Mouse (Mus musculus) left cerebral cortex, postnatal 36 days (tissue): Measurements from ENCODE around the gene Pltp. TPM values are rescaled to one million over a fixed set of nuclear protein-coding genes. Genes with fewer than 3 reads are reported as not detected.
"Not testable (repeated sequence)": the region's sequence is repeated elsewhere in the genome, so short reads cannot be mapped to it uniquely, and the experiment has no call there.

Experiments used
- DNase-seq, 2 experiments: peaks; one replicate each; pipeline ENCODE4 v3.0.0; 2021 to 2022; ENCODE audit warnings: low spot score in 2 of 2, mixed read lengths in 1 of 2
- intact Hi-C: fragments of 180-260 bp; cut with DNase I; formaldehyde crosslinking; loops from one replicate; pipeline ENCODE4 v1.15.1; 2025
- total RNA-seq, 2 experiments: library from RNA; stranded (reverse); gene quantifications; 2 replicates each; pipeline ENCODE4 v1.2.3; 2021

Gene Pltp
- total RNA-seq, 2 experiments from 2014 or later: 81.9 to 86.4 TPM

- peak in 1 of 2 experiments; percentile 24 for DNase-seq
- intact Hi-C loops: no loop called here
Measured at GRCm38 (mm10) chr2:164821060-164821459, 36.5 kb downstream of the Pltp start.

GRCm38 (mm10) chr2:164817703-164818102 lies 39.8 kb downstream of the Pltp start:
- intact Hi-C loops: no loop called here
- no peak for DNase-seq

- intact Hi-C loops: no loop called here
- DNase-seq: no peak
Measured at GRCm38 (mm10) chr2:164817206-164817605, 40.3 kb downstream of the Pltp start.

GRCm38 (mm10) chr2:164815821-164816220 lies 41.7 kb downstream of the Pltp start:
- intact Hi-C loops: no loop called here

GRCm38 (mm10) chr2:164815348-164815747 lies 42.2 kb downstream of the Pltp start:
- DNase-seq: no peak
- intact Hi-C loops: no loop called here

More at GRCm38 (mm10) chr2:164815821-164816220, 41.7 kb downstream of the Pltp start:
- DNase-seq: no peak

- intact Hi-C loops: no loop called here
- no peak for DNase-seq
Measured at GRCm38 (mm10) chr2:164813557-164813956, 44.0 kb downstream of the Pltp start.

GRCm38 (mm10) chr2:164806614-164807013 lies 50.9 kb downstream of the Pltp start:
- intact Hi-C loops: no loop called here
- DNase-seq: no peak

- DNase-seq: no peak
- intact Hi-C loops: loop anchor here (2.0 kb wide), 1 partner anchor 17 kb away; the partner anchor contains the start of gene Zswim1
Measured at GRCm38 (mm10) chr2:164805332-164805718, 52.2 kb downstream of the Pltp start.

- intact Hi-C loops: loop anchor here (2.0 kb wide), 1 partner anchor 18 kb away; the partner anchor contains the start of gene Zswim1
Measured at GRCm38 (mm10) chr2:164804533-164805331, 52.8 kb downstream of the Pltp start, which contains the start of the genes Acot8 and Zswim3. TSS of gene Acot8 (minus strand) at chr2:164804882. TSS of gene Zswim3 (plus strand) at chr2:164805098.

GRCm38 (mm10) chr2:164803921-164804313 lies 53.6 kb downstream of the Pltp start:
- DNase-seq: no peak
- intact Hi-C loops: loop anchor here (2.0 kb wide), 1 partner anchor 19 kb away; the partner anchor contains the start of gene Zswim1

More at GRCm38 (mm10) chr2:164804533-164805331, 52.8 kb downstream of the Pltp start, which contains the start of the genes Acot8 and Zswim3:
- DNase-seq: peak; percentile 96 to 99

GRCm38 (mm10) chr2:164803201-164803920 lies 54.1 kb downstream of the Pltp start:
- DNase-seq: no peak
- intact Hi-C loops: no loop called here

- intact Hi-C loops: no loop called here
- DNase-seq: no peak
Measured at GRCm38 (mm10) chr2:164800252-164801004, 57.1 kb downstream of the Pltp start.

- intact Hi-C loops, DNase-seq: not testable (repeated sequence)
Measured at GRCm38 (mm10) chr2:164798554-164798953, 59.0 kb downstream of the Pltp start.

- DNase-seq: no peak
- intact Hi-C loops: no loop called here
Measured at GRCm38 (mm10) chr2:164795868-164796267, 61.6 kb downstream of the Pltp start.

- intact Hi-C loops: no loop called here
- DNase-seq: peak; percentile 76 to 82
Measured at GRCm38 (mm10) chr2:164794293-164794692, 63.2 kb downstream of the Pltp start.

GRCm38 (mm10) chr2:164793772-164794171 lies 63.7 kb downstream of the Pltp start:
- DNase-seq: no peak
- intact Hi-C loops: no loop called here

- intact Hi-C loops: no loop called here
- DNase-seq: peak in 1 of 2 experiments; percentile 26
Measured at GRCm38 (mm10) chr2:164793236-164793635, 64.3 kb downstream of the Pltp start.

GRCm38 (mm10) chr2:164792400-164793190 lies 64.9 kb downstream of the Pltp start:
- no peak for DNase-seq
- intact Hi-C loops: no loop called here

GRCm38 (mm10) chr2:164791841-164792261 lies 65.7 kb downstream of the Pltp start:
- intact Hi-C loops: no loop called here
- no peak for DNase-seq
